Mouse (Mus musculus) left cerebral cortex, adult 2 months (tissue): ENCODE measurements around the gene Cdk14. TPM values are rescaled to one million over a fixed set of nuclear protein-coding genes. Genes with fewer than 3 reads are reported as not detected.

Experiments
- DNase-seq, 2 experiments: peaks; one replicate each; pipeline ENCODE4 v3.0.0; 2021 to 2022; ENCODE audit warnings: low spot score in 2 of 2, mixed read lengths in 1 of 2; ENCODE audit errors: extremely low spot score in 1 of 2
- H3K27ac ChIP-seq: fragments of 200-600 bp; 2 replicates; pipeline ENCODE4 v1.8.1; 2022
- H3K4me3 ChIP-seq: fragments of 200-600 bp; 2 replicates; pipeline ENCODE4 v1.8.1; 2022
- CTCF ChIP-seq: fragments of 200-600 bp; IDR thresholded peaks from 2 replicates; pipeline ENCODE4 v1.8.1; 2022; ENCODE audit warnings: antibody characterized with exemption, mild to moderate bottlenecking, moderate library complexity
- intact Hi-C: fragments of 180-260 bp; cut with DNase I; formaldehyde crosslinking; loops from one replicate; pipeline ENCODE4 v1.15.1; 2025
- long read RNA-seq, 2 experiments: library from polyadenylated mRNA; stranded (forward); transcript quantifications; one replicate each; pipeline ENCODE4 v2.0.0; 2021; ENCODE audit warnings: borderline mapping rate in 2 of 2
- total RNA-seq, 2 experiments: library from RNA; stranded (reverse); gene quantifications; 2 replicates each; pipeline ENCODE4 v1.2.3; 2021

Cdk14 gene
- total RNA-seq = 100 to 1,000 TPM; 199 to 207 TPM
- long read RNA-seq, experiment 1, full-length matches to known transcripts = 163 of 207 reads
- long read RNA-seq, experiment 1, partial matches to known transcripts = 9 of 207 reads
- long read RNA-seq, experiment 1, other reads (novel, unspliced or antisense) = 35 of 207 reads
- long read RNA-seq, experiment 2, full-length matches to known transcripts = 112 of 140 reads
- long read RNA-seq, experiment 2, partial matches to known transcripts = 9 of 140 reads
- long read RNA-seq, experiment 2, other reads (novel, unspliced or antisense) = 19 of 140 reads

DNA sequence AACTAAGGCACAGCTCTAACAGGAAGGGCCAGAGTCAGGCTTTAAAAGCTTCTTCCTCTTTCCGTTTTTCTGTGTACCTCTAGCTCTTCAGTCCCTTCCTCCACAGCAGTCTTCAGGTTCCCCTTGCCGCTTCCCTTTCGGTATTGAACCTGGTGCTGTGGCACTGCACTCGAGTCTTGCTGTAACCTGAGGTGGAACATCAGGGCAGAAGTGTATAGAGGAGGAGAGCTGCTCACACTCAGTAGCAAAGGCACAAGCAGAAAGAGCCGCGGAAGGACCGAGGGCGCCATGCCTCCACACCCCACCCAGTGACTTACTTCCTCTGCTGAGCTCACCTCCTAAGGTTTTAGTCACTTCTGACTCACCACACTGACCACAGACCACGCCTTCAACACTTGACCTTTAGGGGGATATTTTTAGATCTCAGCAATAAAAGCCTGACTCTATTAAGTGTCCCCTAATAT is at the start of gene Cdk14:
Gene Cdk14, minus strand, starts transcription at position 321 of the 464 bp plus-strand sequence.
- Histone ChIP-seq H3K4me3 (no peak within 1 kb of the TSS), H3K27ac (no peak within 1 kb of the TSS)
- no peak for TF ChIP-seq CTCF
- no peak for DNase-seq
- intact Hi-C loops = no loop called here

GRCm38 (mm10) chr5:5465256-5465655 is 45.1 kb upstream of the Cdk14 start:
- TF ChIP-seq CTCF = no peak
- Histone ChIP-seq H3K27ac (no peak overlapping the region), H3K4me3 (no peak overlapping the region)
- DNase-seq = no peak
- intact Hi-C loops = no loop called here

DNA sequence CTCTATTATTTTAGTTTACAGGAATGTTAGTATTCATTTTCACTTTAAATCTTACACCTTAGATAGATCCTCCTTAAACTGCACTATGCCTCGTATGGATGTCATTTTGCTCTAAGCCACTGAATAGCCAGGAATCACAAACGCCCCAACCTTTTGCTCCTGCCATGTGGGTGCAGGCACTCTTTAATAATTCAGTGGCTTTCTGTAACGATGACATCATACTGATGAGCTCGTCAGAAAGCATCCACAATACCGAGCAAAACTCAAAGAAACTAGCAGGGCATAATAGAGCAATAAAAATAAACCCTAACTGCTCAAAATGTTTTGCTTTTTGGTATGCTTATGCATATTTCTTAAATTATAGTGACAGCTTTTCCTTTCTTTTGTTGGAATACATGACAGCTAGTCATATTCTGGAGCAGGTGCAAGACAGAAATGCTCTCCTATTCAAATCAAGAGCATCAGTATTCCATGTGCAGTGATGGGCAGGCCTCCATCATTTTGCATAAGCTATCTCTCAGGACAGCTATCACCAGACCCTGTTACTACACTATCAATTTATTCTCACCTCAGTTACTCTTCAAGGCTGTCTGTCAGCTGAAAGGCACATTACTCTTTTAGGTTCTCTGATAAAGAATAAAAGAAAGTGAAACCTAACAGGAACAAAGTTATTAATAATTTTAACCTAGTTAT is 11.8 kb upstream of the Cdk14 start:
- no peak overlapping the region for H3K27ac ChIP-seq
- TF ChIP-seq CTCF = no peak
- H3K4me3 ChIP-seq = no peak overlapping the region
- intact Hi-C loops = no loop called here
- no peak for DNase-seq

DNA sequence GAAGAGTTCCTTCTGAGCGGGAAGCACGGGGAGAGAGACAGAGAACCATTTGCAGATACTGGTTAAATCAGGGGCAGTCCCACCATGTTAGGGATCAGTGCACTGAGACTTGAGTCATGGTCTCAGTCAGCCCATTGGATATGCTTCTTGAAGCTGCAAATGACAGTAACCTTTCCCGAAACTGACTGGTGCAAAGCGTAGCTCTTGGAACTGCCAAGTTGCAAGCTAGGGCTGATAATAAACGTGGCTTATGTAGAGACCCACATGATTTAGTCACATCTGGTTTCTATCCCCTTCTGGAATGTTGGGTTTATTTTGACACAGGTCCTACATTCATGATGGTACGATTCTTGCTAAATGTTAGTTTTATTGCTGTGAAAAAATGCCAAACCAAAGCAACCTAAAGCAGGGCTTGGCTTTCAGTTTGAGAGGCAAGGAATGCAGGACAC is 3.6 kb upstream of the Cdk14 start:
- H3K27ac ChIP-seq = no peak overlapping the region
- DNase-seq = no peak
- intact Hi-C loops = no loop called here
- no peak overlapping the region for H3K4me3 ChIP-seq
- no peak for TF ChIP-seq CTCF

DNA sequence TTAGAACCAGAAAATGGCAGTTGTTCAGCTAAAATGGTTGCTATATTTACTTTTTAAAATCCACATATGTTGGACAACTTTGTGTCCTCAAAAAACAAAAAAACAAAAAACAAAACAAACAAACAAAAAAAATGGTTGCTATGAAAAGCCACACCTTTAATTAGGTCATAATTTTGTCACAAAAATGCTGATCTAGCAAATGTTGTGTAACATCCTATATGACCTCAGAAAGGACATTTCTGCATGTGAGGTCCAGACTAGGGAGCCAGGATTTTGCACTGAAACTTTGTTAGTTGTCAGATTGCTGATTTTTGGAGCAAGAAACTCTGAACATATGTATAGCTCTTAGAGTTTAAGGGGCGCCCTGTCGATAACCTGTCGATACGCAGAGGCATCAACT is 3.0 kb upstream of the Cdk14 start:
- intact Hi-C loops = no loop called here
- no peak overlapping the region for H3K27ac ChIP-seq
- TF ChIP-seq CTCF = no peak
- no peak overlapping the region for H3K4me3 ChIP-seq
- DNase-seq = no peak

DNA sequence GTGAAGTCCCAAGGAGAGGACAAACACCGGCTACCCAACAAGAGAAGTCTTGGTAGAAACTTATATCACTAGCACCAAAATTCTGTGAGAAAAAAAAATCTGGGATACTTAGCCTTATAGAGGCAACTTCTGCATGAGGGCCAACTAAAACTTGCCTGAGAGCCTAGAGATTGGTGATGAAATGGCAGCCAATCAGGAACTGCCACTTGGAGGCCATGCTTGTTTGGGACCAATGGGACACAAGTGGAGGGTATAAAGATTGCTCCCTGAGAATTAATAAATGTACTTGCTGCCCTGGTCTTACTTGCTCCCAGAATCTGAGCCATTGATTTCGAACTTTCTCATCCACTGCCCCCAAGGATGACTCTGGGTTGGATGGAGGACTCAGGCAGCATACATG is 1.3 kb upstream of the Cdk14 start:
- Histone ChIP-seq H3K4me3 (no peak overlapping the region), H3K27ac (no peak overlapping the region)
- intact Hi-C loops = no loop called here
- no peak for DNase-seq
- no peak for TF ChIP-seq CTCF

DNA sequence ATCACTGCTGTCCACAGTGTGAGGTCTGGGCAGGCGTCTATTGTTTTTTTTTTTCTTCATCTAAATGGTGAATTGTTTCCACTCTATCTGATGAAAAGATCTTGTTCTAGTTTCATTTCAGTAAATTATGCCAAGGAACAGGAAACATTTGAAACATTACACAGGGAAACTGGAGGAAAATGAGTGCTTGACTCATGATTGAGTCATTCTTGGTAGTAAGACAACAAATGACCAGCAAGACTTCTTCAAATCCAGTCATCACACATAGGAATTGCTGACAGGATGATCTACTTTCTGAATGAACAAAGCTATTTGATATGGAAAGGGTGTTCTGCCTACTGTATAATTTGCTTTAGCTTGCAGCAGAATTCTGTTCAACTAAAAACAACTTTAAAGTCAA is 859 bp downstream of the Cdk14 start:
- no peak overlapping the region for H3K27ac ChIP-seq
- intact Hi-C loops = no loop called here
- DNase-seq = no peak
- H3K4me3 ChIP-seq = no peak overlapping the region
- TF ChIP-seq CTCF = no peak

GRCm38 (mm10) chr5:5414835-5415234 is 5.3 kb downstream of the Cdk14 start:
- Histone ChIP-seq H3K27ac (no peak overlapping the region), H3K4me3 (no peak overlapping the region)
- no peak for TF ChIP-seq CTCF
- DNase-seq = no peak
- intact Hi-C loops = no loop called here

- Histone ChIP-seq H3K27ac (no peak overlapping the region), H3K4me3 (no peak overlapping the region)
- intact Hi-C loops = loop anchor here (2.0 kb wide), 1 partner anchor 15 kb away; no protein-coding TSS in a partner anchor
- no peak for DNase-seq
- no peak for TF ChIP-seq CTCF
These were observed 8.2 kb downstream of the Cdk14 start for GRCm38 (mm10) chr5:5411886-5412285.

DNA sequence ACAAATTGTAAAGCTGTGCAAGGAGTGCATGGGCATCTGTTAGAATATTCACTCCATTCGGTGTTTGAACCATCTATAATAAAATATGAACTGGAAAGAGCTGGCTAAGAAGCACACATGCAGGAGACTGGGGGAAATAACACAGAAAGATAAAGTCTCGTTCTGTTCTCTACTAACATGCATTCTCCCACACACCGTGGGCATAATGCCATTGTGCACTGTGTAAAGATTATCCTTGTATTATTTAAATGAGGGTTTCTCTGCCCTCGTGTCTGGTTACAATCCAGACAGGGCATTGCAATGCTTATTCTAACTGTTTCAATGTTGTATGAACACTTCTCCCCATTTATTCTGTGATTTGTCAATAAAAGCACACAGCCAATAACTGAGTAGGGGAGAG is 18.1 kb downstream of the Cdk14 start:
- no peak for TF ChIP-seq CTCF
- intact Hi-C loops = loop anchor here (2.0 kb wide), 1 partner anchor 15 kb away; no protein-coding TSS in a partner anchor
- no peak for DNase-seq
- Histone ChIP-seq H3K27ac (no peak overlapping the region), H3K4me3 (no peak overlapping the region)

DNA sequence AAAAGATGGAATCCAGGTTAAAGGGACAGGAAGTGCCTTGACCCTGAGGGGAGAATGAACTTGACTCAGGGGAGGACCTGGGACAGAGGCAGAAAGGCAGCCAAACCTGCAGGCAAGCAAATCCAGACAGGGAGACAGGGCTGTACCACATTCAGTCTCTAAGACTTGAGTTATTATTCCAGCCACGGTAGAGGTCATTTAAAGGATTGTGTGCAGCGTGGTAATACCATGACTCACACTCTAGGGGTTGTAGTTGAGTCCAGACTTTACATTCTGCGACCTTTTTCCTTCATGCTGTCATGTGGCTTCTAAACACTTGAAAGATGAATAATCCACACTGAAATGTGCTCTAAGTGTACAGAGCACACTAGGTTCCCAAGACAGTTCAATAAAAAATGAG is 27.3 kb downstream of the Cdk14 start:
- no peak for TF ChIP-seq CTCF
- intact Hi-C loops = no loop called here
- Histone ChIP-seq H3K4me3 (no peak overlapping the region), H3K27ac (no peak overlapping the region)
- DNase-seq = no peak
